Mouse (Mus musculus): ENCODE results near the gene Insr.
"Not testable (repeated sequence)": the region's sequence is repeated elsewhere in the genome, so short reads cannot be mapped to it uniquely, and the experiment has no call there.

The Insr gene

DNA sequence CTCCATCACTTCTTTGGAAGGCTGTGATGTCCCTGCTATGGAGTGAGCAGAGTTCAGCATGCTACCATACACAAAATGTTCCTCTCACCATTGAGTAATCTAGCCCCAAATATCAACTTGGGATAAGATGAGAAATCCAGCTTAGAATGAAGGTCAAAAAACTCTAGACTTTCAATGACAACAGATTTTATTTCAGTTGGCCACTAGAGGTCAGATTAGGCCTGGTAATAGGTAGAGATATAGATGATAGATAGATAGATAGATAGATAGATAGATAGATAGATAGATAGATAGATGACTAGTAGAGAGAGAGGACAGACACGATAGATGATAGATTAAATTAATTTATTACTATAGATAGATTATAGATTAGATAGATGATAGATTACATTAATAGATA lies 99.5 kb downstream of the Insr start:
- no peak for DNase-seq

- DNase-seq = peak; percentile 15
These were observed 102.0 kb downstream of the Insr start for GRCm38 (mm10) chr8:3177440-3177839.

GRCm38 (mm10) chr8:3172246-3172645 lies 107.2 kb downstream of the Insr start:
- no peak for DNase-seq

DNA sequence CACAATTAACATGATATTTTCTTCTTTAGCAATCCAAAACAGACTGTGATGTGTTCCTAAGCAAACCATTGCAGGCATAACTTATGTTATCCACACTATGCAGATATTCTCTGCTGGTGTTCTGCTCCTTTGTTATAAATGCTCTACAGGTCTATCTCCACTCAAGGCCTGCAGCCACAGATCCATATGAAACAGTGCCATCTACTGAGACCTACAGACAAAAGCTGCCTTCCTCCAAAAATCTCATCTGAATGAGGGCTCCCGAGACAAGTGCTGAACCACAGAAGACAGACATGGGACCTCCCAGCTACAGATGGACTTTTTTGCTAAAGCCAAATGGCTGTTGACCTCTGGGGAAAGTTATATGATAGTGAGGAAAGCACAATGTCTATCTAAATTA lies 132.9 kb downstream of the Insr start:
- DNase-seq = no peak

- DNase-seq = not testable (repeated sequence)
These were observed 179.0 kb downstream of the Insr start for GRCm38 (mm10) chr8:3100416-3100815.
